Mouse (Mus musculus) neural tube, embryonic 10.5 days (tissue): ENCODE results near the gene Metap1d.

ENCODE experiments used
- DNase-seq: peaks from one replicate; pipeline ENCODE4 v3.0.0-alpha.2; 2017; ENCODE audit warnings: low spot score; ENCODE audit errors: extremely low spot score

Metap1d gene

DNA sequence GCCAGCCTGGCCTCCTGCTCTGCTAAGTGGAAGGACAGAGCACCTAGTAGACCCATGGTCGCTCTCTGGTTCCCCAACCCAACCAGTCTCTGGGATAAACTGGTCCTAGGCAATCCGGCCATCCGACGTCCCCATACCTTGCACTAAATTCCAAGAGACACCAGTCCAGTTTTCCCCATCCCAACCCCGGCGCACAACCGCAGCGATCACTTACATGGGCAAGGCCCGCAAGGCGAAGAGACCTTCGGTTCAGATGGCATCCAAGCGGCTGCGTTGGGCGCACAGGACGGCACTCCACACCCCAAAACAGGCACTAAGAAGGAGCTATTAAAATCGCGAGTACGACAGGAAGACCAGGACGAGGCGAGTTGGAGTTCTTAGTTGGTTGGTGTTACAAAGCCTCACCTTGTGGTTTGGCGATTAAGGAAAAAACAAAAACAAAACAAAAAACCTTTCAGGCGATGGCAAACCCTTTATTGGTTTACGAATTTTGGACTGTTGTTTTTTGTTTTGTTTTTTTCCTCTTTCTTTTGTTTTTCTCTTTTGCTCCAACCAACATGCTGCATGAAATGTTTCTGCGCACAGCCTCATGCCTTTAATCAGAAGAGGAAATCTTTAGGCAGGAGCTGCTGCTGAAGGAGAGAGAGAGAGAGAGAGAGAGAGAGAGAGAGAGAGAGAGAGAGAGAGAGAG, 74.4 kb downstream of the Metap1d start:
- DNase-seq: peak; percentile 65

DNA sequence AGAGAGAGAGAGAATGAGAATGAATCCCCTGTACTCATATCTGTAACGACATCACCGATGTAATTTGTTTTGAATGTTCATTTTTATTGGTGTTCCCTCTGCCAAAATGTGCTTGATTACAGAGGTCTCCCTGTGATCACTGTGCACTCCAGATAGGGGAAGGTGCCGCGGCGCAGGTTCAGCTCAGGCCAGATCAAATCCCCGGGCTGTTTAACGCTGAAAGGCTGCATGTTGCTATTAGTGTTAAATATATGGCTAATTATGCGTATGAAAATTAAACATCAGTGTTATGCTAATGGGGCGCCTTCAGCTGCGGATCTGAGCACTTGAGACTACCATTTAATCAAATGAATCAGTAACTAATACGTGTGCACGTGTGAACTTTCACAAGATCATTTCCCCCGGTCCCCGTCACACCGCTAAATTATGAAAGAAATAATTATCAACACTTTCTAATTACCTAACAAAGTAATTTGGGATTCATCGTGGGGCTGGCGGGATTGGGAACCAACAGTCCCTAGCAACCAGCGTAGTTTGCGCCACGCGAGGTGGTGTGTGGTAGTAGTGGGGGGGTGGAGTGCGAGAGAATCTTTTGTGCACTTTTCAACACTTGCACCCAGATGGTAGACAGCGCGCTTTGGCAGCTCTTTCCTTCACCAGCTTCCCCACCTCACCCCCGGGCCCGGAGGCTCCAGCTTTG, 75.1 kb downstream of the Metap1d start, which contains the start of gene Dlx1:
Dlx1 (plus strand) TSS at position 100 of the 700 bp plus-strand sequence.
- no peak for DNase-seq

DNA sequence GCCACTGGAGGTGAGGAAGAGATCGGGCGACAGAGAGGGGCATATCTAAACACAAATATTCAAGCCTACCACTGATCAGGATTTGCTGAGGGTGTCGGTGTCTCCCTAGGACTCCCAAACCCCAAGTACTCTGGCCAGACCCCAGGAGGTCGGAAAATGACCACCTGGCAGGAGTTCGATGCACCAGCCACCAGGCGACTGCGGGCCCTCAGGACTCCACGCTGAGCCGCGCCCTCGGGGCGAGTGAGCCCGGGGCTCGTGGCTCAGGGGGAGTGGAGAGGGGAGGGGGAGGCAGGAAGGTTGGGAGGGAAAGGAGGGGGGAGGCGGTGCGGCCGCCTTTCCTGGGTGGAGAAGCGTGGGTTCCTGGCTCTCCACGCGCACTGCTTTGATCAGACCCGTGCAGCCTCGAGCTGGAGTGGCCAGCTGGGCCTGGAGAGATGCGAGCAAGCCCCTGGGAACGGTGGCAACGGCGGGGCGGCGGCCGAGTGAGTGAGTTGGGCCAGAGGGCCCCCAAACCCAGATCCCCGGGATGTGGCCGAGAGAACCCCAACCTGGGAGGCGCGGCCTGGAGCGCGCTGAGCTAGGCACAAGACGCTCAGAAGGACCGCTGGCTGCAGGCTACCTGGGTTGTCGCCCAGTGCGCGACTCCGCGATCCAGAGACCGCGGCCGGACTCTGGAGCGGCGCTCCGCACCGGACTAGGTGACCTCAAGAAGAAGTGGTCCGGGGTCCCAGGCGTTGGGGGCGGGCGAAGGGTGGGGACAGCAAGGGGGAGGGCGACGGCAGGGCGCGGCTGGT, 75.8 kb downstream of the Metap1d start:
- peak; percentile 85 for DNase-seq

DNA sequence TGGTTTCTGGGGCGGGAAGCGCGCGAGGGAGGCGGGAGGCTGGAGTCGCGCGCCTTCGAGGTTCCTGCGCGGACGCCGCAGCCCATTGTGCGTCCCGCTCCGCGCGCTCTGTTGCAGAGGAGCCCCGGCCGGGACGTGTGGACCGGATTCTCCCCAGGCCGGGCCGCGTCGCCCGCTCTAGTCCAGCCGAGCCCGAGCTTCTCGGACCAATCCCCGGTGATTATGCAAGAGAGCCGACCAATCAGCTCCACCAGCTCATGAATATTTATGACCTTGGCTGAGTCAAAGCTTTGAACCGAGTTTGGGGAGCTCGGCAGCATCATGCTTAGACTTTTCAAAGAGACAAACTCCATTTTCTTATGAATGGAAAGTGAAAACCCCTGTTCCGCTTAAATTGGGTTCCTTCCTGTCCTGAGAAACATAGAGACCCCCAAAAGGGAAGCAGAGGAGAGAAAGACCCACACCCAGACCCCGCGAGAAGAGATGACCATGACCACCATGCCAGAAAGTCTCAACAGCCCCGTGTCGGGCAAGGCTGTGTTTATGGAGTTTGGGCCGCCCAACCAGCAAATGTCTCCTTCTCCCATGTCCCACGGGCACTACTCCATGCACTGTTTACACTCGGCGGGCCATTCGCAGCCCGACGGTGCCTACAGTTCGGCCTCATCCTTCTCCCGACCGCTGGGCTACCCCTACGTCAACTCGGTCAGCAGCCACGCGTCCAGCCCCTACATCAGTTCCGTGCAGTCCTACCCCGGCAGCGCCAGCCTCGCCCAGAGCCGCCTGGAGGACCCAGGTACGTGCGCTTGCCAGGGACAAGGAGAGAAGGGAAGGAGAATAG, 76.7 kb downstream of the Metap1d start:
- peak; percentile 73 for DNase-seq

DNA sequence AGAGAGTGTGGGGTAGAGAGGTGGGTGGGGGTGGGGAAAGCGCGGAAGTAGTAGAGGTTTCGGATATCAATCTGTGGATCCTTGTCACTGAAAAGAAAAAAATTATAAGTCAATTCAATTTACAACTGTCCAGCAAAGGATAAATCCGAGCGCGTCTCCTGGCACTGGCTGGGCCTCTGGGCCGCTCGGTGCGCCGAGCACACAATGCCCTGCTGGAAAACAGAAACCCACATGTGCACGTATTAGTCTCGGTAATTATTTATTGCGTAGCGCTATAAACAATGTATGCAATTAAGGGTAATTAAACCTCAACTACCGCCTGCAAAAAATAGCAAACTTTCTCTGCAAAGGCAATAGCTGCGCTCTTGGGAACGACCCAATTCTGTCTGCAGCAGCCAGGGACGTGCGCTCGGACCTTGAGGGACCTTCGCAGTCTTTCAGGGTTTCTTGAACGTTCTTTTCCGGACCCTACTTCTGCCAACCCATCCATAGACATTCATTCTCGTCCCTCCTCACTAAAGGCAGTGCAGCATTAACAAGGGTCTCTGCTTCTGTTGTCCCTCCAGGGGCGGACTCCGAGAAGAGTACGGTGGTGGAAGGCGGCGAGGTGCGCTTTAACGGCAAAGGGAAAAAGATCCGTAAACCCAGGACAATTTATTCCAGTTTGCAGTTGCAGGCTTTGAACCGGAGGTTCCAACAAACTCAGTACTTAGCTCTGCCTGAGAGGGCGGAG, 77.5 kb downstream of the Metap1d start:
- peak; percentile 60 for DNase-seq

DNA sequence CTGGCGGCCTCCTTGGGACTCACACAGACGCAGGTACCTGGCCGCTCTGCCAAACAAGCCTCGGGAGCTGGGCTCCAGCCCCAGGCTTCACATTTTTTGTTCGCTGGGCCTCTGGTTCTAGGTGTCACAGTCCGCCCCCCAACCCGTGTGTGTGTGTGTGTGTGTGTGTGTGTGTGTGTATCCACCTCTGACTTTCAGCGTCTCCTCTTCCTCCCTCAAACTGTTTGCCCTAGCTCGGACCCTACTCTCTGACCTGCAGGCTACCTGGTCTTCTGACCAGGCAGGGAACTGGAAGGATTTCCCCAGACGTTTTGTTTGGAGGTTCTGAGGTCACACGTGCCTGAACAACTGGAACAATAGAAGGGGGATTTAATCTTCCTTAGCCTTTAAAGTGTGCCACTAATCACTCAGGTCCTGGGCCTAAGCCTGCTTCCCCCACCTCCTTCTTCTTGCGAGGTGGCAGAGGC, 78.1 kb downstream of the Metap1d start:
- no peak for DNase-seq

DNA sequence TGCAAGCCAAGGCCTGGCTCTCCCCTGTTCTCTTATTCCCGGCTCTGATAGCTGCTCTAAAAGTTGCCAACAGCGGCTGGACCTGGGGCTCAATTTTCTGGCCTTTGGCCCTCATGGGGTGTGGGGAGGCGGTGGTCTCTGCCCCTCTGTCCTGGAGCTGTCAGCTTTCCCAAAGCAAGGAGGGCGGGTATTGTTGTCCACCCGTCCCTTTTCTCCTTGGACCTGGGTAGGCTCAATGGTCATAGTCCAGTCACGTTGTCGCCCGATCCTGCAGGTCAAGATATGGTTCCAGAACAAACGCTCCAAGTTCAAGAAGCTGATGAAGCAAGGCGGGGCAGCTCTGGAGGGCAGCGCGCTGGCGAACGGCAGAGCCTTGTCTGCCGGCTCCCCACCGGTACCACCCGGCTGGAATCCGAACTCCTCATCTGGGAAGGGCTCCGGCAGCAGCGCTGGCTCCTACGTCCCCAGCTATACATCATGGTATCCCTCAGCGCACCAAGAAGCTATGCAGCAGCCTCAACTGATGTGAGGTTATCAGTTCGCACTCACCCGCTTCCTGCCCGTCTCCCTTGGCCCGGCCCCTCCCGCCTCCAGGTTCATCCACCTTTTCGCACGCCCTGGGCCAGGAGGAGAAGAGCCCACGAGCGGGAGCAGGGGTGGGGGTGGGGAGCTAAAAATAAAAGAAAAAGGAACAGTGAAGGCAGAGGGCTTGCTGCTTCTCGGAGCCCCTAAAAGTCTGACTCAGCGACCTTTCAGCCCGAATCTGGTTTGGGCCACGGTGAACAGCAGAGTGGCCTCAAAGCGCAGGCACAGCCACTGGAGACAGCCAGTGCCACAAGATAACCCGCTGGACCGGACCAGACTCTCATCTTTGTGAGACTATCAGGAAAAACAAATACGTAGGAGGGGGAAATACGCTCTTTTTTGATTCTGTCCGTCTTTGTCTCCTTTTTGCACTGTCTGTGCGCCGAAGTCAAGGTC, 79.2 kb downstream of the Metap1d start:
- DNase-seq: peak; percentile 68

DNA sequence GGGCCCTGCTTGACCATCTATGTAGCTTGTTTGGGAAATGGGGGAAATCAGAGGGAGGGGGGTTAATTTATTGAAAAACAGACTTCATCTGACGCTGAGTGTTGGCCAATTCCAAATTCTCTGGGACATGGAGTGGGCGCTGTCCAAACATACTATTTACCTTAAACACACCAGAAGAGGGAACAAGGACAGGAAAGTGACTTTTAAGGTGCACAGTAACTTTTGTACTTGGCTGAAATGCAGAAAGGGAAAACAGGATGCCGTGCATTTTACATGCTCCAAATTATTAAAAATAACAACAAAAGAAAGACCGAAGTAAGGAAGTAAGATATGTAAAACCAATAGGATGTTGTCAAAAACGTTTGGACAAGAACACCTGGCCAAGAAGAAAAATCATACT, 80.0 kb downstream of the Metap1d start:
- DNase-seq: no peak

DNA sequence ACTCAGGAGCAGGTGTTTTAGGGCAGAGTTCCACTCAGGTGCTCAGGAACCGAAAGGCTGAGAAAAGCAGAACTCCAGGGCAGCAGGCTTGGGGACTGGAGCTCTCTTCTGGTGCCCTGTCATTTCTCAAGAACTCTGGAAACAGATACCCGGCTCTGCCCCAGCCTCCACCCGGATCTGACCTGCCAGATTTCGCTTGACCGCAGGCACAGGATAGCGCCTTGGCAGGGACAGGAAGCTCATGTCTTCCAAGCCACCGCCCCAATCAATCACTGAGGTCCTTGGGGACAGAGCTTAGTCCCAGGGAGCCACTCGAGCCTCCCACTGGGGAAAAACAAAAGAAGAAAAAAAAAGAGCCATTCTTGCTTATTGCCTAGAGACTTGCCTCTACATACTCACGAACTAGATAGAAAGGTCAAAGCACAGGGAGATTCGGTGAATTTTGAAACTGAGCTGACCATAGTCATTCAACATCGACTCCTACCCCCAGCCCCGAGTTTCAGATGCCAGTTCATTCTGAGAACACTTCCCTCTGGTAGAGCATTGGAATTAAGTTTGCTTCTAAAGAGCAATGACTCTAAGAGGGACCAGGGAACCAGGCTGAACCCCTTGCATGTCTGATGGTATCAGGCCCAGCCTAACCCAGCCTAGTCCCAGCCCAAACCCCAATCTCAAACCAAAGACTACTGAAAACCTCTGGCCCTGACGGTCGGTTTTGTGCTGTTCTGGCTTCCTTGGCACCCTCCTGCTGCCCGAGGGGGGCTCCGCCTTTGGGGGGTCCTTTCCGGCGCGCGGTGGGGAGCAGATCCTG, 81.4 kb downstream of the Metap1d start:
- peak; percentile 57 for DNase-seq

DNA sequence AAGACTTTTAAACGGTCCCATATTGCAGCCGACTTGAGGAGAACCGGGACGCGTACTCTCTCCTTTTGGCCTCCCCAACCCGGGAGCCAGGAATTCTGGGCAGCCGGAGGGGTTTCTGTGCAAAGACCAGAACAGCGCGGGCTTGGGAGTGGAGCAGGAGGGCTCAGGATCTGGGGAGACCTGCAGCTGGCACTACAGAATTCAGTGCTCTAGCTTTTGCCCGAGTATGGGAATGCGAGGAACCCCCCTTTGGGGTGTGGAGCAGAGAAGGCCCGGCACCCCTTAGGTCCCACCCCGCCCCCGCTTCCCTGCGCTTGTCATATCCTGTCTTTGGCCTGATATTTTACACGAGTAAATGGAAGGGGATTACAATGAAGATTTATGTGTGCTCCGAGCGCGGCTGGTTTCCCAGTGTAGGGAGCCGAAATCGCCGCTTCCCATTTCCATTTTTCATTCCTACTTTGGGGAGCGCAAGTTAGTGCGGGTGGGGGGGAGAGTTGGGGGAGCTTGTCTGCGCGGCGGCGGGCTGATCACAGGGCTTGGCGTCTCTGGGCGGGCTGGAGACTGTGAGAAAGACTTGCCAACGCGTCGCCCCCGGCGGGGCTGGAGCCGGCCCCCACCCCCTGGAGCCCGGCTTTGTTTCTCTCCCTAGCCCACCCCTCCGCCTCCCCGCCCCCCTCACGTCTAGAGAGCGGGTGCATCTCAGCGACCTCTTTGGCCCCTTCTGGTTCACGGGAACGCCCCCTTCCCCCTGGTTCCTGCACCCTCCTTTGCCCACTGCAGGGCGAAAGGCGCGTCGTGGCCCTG, 87.7 kb downstream of the Metap1d start:
- peak; percentile 69 for DNase-seq

DNA sequence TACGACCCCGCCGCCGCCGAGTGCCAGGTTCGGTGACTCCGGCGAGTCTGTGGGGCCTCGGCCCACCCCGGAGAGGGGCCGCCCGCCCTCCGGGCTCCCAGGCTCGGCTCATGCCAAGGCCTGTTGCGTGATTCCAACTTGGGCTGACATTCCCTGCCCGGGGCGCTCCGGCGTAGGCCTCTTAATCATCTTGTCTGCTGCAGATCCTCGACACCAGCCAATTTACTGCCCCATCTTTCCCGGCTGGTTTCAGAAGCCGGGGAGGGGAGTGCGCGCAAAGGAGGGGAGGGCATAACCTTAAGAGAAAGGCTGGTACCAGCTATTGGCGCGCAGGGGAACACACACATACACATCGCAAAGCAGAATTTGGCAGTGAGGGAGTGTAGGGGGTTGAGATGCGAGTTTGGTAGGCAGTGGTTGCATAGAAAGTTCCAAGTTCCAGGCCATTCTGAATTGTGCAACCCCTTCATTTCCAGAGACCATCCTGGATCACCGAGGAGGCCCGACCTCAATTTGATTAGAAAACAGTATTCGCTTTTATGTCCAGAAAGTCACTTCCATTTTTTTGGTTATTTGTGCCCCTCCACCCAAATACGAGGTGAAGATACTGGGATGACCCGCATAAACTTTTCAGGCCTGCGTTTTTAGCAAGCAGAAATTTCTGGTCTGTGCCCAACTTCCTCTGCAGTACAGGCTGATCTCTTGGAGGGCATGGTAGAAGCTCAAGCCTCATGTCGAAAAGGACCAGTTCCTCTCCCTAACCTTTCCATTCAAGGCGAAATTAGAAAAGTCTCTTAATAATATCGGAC, 88.5 kb downstream of the Metap1d start:
- DNase-seq: peak; percentile 74

DNA sequence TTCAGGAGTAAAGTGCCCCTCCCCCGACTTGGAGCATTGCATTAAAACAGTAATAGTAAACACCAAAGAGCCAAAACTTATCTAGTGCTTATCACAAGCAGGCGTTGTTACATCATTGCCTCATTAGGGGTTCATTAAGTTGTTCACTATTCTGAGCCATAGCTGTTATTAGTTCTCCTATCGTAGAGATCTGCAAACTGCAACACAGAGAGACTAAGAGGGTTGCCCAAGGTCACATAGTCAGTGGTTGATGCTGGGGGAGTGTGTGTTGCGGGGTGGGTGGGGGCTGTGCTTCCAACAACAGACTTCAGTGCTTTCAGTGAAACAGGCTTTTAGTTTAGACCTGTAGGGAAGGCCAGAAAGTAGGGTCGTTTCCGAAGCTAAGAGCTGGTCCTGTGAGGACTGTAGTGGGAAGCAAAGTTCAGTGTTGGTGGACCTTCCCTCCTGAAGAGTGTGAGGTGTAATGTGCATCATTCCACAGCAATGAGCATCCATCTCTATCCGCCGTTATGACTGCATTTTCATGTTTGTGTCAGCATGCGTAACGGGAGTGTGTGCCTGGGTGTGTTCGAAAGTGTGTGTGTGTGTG, 89.2 kb downstream of the Metap1d start:
- peak; percentile 46 for DNase-seq

DNA sequence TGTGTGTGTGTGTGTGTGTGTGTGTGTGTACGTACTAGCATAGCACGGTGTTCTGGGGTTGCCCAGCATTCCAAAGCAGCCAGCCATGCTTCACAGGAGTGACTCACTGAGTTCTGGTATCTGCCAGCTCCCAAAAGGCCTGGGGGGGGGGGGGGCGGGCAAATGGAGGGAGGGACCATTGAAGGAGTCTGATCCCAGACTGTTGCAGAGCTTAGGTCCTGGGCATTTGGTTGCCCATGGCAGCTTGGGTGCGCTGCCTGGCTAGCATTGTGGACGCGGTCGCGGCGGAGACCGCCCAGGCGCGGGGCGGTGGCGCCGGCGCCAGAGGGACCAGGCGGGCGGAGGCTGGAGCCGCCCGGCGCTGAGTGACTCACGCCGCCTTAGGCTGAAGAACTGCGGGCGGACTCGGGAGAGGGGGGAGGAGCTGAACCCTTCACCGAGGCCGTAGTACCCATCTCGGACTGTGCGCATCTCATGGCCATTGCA, 89.8 kb downstream of the Metap1d start:
- DNase-seq: peak; percentile 72

DNA sequence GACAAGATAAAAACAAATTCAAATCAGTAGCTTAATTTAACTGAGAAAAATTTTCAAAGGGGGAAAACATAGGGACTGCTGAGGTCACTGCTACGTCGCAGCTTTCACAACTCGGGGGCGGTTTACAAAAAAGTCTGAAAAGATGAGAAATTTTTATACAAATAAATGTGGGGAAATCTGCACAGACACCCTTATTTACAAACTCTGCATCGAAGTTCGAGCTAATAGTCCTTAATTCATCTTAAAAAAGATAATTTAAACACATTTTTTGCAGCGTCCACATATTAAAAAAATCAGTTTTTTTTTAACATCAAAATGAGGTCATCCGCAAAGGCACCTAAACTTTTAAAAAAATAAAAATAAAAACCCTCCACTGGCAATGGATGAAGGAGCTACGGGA, 90.5 kb downstream of the Metap1d start:
- no peak for DNase-seq

DNA sequence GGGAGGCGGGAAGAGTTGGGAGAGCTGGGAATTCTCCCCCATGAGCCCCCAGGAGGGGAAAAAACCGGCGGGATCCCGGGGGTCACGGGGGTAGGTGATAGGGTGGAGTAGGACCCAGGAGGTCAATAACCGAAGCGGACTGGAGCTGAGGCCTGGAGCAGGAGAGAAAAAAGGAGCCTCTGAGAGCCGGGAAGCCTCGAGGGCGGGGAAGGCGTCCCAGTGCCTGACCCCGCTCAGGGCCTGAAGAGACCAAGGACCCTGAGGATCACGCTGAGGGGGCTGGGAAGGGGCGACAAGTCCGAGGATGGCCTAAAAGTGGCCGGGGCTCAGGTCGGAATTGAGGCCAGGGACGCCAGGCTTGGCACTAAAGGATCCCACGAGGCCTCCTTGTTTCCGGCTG, 90.9 kb downstream of the Metap1d start:
- no peak for DNase-seq
